Mouse (Mus musculus): ENCODE data around the gene Prss46. TPM values are rescaled to one million over a fixed set of nuclear protein-coding genes. Genes with fewer than 3 reads are reported as not detected.

Prss46 gene
- polyA plus RNA-seq, 1 experiment, result 130 TPM

DNA sequence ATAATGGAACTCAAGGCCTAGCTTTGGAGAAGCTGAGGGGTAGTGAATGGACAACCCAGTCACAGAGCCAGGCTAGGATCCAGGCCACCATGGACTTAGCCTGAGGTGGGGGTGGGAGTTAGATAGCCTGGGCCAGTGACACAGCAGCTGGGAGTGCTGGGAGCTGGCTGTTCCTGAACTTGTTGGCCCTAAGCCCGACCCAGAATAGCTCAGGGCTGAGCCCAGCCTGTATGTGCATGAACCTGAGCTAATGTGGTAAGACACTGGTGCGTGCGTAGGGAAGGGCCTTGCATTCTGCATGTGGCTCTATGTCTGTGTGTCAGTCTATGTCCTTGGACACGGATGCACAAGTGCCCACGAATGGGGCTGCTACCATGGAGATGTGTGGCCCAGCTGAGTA is 33.6 kb downstream of the Prss46 start:
- H3K36me3 ChIP-seq (ENCODE audit: control insufficient read depth, insufficient read depth, low read length), result no peaks in the 10 kb centered on the region
- peak overlapping the region; percentile 81 for H3K27ac ChIP-seq (ENCODE audit: control insufficient read depth, insufficient read depth, low read depth, low read length)
- no peaks in the 10 kb centered on the region for H3K27me3 ChIP-seq (ENCODE audit: control insufficient read depth, insufficient read depth, low read length)
- H3K4me1 ChIP-seq (ENCODE audit: control insufficient read depth, insufficient read depth, low read length), result peaks cover 37% of the 10 kb centered on the region
- no peak overlapping the region for H3K4me3 ChIP-seq (ENCODE audit: control insufficient read depth, low read depth, low read length)
- TF ChIP-seq POLR2A (IDR thresholded peaks at IDR 0.05; ENCODE audit: control insufficient read depth, low read depth, low read length) (peak; percentile 38; the same call in 1 of the 2 replicates), CTCF (IDR thresholded peaks at IDR 0.05; ENCODE audit: control insufficient read depth, insufficient read depth, insufficient replicate concordance, low read depth, low read length) (no peak)

- peak within 1 kb of the TSS; percentile 83 for H3K4me3 ChIP-seq (ENCODE audit: control insufficient read depth, low read depth, low read length)
- peaks cover 27% of the 10 kb centered on the region for H3K4me1 ChIP-seq (ENCODE audit: control insufficient read depth, insufficient read depth, low read length)
- peak within 1 kb of the TSS; percentile 88 for H3K27ac ChIP-seq (ENCODE audit: control insufficient read depth, insufficient read depth, low read depth, low read length)
- TF ChIP-seq CTCF (IDR thresholded peaks at IDR 0.05; ENCODE audit: control insufficient read depth, insufficient read depth, insufficient replicate concordance, low read depth, low read length) (no peak), POLR2A (IDR thresholded peaks at IDR 0.05; ENCODE audit: control insufficient read depth, low read depth, low read length) (no peak)
- no peaks in the 10 kb centered on the region for H3K36me3 ChIP-seq (ENCODE audit: control insufficient read depth, insufficient read depth, low read length)
- H3K27me3 ChIP-seq (ENCODE audit: control insufficient read depth, insufficient read depth, low read length), result no peaks in the 10 kb centered on the region
These were observed 35.0 kb downstream of the Prss46 start, which contains the start of gene Als2cl for GRCm38 (mm10) chr9:110879191-110879920. TSS of gene Als2cl (plus strand) at chr9:110879870.

- Histone ChIP-seq H3K27ac (ENCODE audit: control insufficient read depth, insufficient read depth, low read depth, low read length) (peak within 1 kb of the TSS; percentile 88), H3K4me1 (ENCODE audit: control insufficient read depth, insufficient read depth, low read length) (peaks cover 24% of the 10 kb centered on the region), H3K4me3 (ENCODE audit: control insufficient read depth, low read depth, low read length) (peak within 1 kb of the TSS; percentile 83), H3K27me3 (ENCODE audit: control insufficient read depth, insufficient read depth, low read length) (no peaks in the 10 kb centered on the region), H3K36me3 (ENCODE audit: control insufficient read depth, insufficient read depth, low read length) (no peaks in the 10 kb centered on the region)
- TF ChIP-seq CTCF (IDR thresholded peaks at IDR 0.05; ENCODE audit: control insufficient read depth, insufficient read depth, insufficient replicate concordance, low read depth, low read length) (no peak), POLR2A (IDR thresholded peaks at IDR 0.05; ENCODE audit: control insufficient read depth, low read depth, low read length) (peak; percentile 52)
These were observed 35.8 kb downstream of the Prss46 start, which contains the start of gene Tmie for GRCm38 (mm10) chr9:110879998-110880561. TSS of gene Tmie (minus strand) at chr9:110880113.

DNA sequence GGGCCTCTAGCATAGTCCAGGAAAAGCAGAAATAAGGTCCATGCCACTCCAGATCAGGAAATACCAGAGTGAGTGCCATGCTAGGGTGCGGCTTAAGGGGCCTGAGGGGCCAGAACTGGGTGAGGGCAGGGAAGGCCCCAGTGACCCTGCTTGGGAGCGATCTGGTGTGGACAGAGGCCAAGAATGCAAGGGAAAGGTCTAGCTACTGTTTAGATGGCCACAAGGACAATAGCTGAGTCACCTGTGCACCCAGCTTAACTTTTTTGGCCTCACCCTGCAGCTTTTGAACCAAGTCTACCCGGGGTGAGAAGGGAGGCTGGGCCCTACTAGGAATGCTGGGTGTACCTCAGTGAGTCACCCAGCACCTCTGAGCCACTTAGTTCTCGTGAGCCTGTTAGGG is 36.5 kb downstream of the Prss46 start:
- no peak overlapping the region; the same call in 1 of the 2 replicates for H3K27ac ChIP-seq (ENCODE audit: control insufficient read depth, insufficient read depth, low read depth, low read length)
- H3K27me3 ChIP-seq (ENCODE audit: control insufficient read depth, insufficient read depth, low read length), result no peaks in the 10 kb centered on the region
- H3K4me1 ChIP-seq (ENCODE audit: control insufficient read depth, insufficient read depth, low read length), result peaks cover 24% of the 10 kb centered on the region
- H3K4me3 ChIP-seq (ENCODE audit: control insufficient read depth, low read depth, low read length), result peak overlapping the region; percentile 83
- no peak for TF ChIP-seq POLR2A (IDR thresholded peaks at IDR 0.05; ENCODE audit: control insufficient read depth, low read depth, low read length)
- TF ChIP-seq CTCF (IDR thresholded peaks at IDR 0.05; ENCODE audit: control insufficient read depth, insufficient read depth, insufficient replicate concordance, low read depth, low read length), result no peak
- H3K36me3 ChIP-seq (ENCODE audit: control insufficient read depth, insufficient read depth, low read length), result no peaks in the 10 kb centered on the region

DNA sequence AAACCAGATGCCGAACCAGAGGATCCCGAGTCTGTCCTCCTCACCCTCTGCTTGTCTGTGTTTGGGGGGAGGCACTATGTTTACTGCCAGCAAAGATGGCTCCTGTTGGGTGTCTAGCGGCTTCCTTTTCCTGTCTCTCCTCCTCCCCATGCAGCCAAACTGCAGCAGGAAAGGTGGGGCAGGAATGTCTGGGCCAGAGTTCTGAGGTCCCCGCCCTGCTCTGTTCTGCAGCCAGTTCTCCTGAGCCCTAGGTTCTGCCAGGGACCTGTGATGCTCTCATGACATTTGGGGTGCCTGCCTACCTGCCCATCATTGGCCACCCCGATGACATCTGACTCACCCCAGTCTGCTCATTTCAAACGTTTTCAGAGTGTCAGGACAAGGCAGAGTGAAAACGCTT is 37.6 kb downstream of the Prss46 start:
- Histone ChIP-seq H3K4me3 (ENCODE audit: control insufficient read depth, low read depth, low read length) (no peak overlapping the region), H3K4me1 (ENCODE audit: control insufficient read depth, insufficient read depth, low read length) (peaks cover 24% of the 10 kb centered on the region), H3K27me3 (ENCODE audit: control insufficient read depth, insufficient read depth, low read length) (no peaks in the 10 kb centered on the region)

GRCm38 (mm10) chr9:110887388-110888303 is 43.3 kb downstream of the Prss46 start:
- TF ChIP-seq POLR2A (IDR thresholded peaks at IDR 0.05; ENCODE audit: control insufficient read depth, low read depth, low read length) (no peak), CTCF (IDR thresholded peaks at IDR 0.05; ENCODE audit: control insufficient read depth, insufficient read depth, insufficient replicate concordance, low read depth, low read length) (no peak)
- H3K27ac ChIP-seq (ENCODE audit: control insufficient read depth, insufficient read depth, low read depth, low read length), result no peak overlapping the region

More for the DNA sequence above, 37.6 kb downstream of the Prss46 start:
- TF ChIP-seq CTCF (IDR thresholded peaks at IDR 0.05; ENCODE audit: control insufficient read depth, insufficient read depth, insufficient replicate concordance, low read depth, low read length) (no peak), POLR2A (IDR thresholded peaks at IDR 0.05; ENCODE audit: control insufficient read depth, low read depth, low read length) (no peak)
- H3K36me3 ChIP-seq (ENCODE audit: control insufficient read depth, insufficient read depth, low read length), result no peaks in the 10 kb centered on the region
- no peak overlapping the region for H3K27ac ChIP-seq (ENCODE audit: control insufficient read depth, insufficient read depth, low read depth, low read length)

More at GRCm38 (mm10) chr9:110887388-110888303, 43.3 kb downstream of the Prss46 start:
- Histone ChIP-seq H3K4me1 (ENCODE audit: control insufficient read depth, insufficient read depth, low read length) (peaks cover 2% of the 10 kb centered on the region), H3K36me3 (ENCODE audit: control insufficient read depth, insufficient read depth, low read length) (no peaks in the 10 kb centered on the region), H3K27me3 (ENCODE audit: control insufficient read depth, insufficient read depth, low read length) (no peaks in the 10 kb centered on the region), H3K4me3 (ENCODE audit: control insufficient read depth, low read depth, low read length) (no peak overlapping the region)

Data from testis, adult 2 months (tissue).